Mouse (Mus musculus): Measurements from ENCODE around the gene Slc6a21. TPM values are rescaled to one million over a fixed set of nuclear protein-coding genes. Genes with fewer than 3 reads are reported as not detected.

The Slc6a21 gene
- polyA plus RNA-seq, 1 experiment from 2014 or later: not detected

DNA sequence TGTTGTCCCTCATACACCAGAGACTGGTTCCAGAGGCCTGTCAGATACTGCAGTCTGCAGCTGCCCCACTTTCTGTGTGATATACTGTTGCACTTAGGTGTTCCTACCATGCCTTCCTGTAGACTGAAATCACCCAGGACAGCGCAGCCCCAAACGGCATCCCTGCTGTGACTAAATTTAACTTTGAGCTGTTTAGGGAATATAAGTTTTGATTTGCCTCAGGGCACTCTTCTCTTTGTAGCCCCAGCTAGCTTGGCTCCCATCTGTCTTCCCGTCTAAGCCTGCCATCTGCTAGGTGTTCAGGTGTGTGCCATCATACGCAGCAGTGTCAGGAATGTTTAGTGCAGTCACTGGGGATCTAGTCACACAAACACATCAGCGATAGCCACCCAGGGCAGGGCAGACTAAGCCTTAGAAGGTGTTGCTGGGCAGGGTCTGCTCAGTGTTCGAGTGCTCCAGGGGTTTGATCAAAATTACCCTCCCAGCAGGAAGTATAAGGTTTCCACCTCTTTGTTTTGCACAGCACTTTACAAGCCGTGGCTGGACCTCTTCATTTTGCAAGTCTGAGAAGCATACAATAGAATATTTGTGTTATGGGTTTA lies 14.2 kb upstream of the Slc6a21 start:
- peak; percentile 9 for DNase-seq (ENCODE audit: low spot score)
- no peak overlapping the region for H3K27ac ChIP-seq (replicated peaks; ENCODE audit: low read depth, low read length)

DNA sequence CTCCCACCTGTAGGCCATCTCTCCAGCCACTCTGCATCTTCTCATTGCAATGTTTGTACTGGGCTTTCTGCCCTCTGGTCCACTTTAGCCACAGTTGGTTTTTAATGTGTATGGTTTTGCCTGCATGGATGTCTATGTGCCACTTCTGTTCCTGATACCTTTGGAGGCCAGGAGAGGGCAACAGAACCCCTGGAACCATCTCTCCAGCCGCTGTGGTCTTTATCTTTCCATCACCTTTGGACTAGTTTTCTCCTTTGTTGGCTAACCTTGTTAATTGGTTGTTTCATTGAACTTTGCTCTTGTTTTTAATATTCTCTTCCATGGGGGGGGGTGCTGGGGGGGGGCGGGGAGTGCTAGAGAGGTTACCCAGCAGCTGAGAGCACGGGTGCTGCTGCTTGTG lies 13.0 kb upstream of the Slc6a21 start:
- H3K4me3 ChIP-seq (ENCODE audit: low read depth, low read length): no peak overlapping the region
- no peak overlapping the region for H3K27ac ChIP-seq (replicated peaks; ENCODE audit: low read depth, low read length)
- ATAC-seq (replicated peaks; ENCODE audit: insufficient number of reproducible peaks, low FRiP score, low TSS enrichment, low read depth) (no peak), DNase-seq (ENCODE audit: low spot score) (no peak)
- no peak overlapping the region for H3K9ac ChIP-seq (replicated peaks; ENCODE audit: low read length)
- no peaks in the 10 kb centered on the region for H3K36me3 ChIP-seq (replicated peaks; ENCODE audit: control insufficient read depth, insufficient read depth, low read depth, low read length)
- no peaks in the 10 kb centered on the region for H3K27me3 ChIP-seq (ENCODE audit: control insufficient read depth, insufficient read depth, low read length)
- H3K4me2 ChIP-seq (ENCODE audit: low read depth, low read length): no peak overlapping the region
- 69% methylated on average over 3 of the region's 3 CpGs for WGBS
- H3K9me3 ChIP-seq (replicated peaks; ENCODE audit: control insufficient read depth, low read length): no peaks in the 10 kb centered on the region
- H3K4me1 ChIP-seq (ENCODE audit: control insufficient read depth, insufficient read depth, low read length): no peaks in the 10 kb centered on the region

More for the DNA sequence above, 14.2 kb upstream of the Slc6a21 start:
- ATAC-seq (replicated peaks; ENCODE audit: insufficient number of reproducible peaks, low FRiP score, low TSS enrichment, low read depth): no peak
- 47% methylated on average over 7 of the region's 7 CpGs for WGBS
- no peaks in the 10 kb centered on the region for H3K4me1 ChIP-seq (ENCODE audit: control insufficient read depth, insufficient read depth, low read length)
- H3K9ac ChIP-seq (replicated peaks; ENCODE audit: low read length): no peak overlapping the region
- H3K4me2 ChIP-seq (ENCODE audit: low read depth, low read length): no peak overlapping the region
- H3K36me3 ChIP-seq (replicated peaks; ENCODE audit: control insufficient read depth, insufficient read depth, low read depth, low read length): no peaks in the 10 kb centered on the region
- H3K9me3 ChIP-seq (replicated peaks; ENCODE audit: control insufficient read depth, low read length): no peaks in the 10 kb centered on the region
- H3K27me3 ChIP-seq (ENCODE audit: control insufficient read depth, insufficient read depth, low read length): no peaks in the 10 kb centered on the region
- no peak overlapping the region for H3K4me3 ChIP-seq (ENCODE audit: low read depth, low read length)

DNA sequence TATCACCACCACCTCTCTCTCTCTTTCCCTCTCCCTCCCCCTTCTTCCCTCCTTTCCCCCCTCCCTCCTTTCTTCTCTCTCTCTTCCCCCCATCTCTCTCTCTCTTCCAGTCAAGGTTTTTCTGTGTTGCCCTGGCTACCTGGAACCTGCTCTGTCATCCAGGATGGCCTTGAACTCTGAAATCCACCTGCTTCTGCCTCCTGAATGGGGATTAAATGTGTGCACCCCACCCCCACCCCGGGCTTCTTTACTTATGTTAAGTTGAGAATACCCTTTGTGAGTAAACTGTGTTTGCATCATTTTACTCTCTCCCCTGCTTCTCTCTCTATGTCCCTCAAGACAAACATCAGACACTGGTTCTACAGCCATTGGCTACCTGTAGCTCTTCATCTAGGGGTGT lies 11.8 kb upstream of the Slc6a21 start:
- no peak overlapping the region for H3K4me2 ChIP-seq (ENCODE audit: low read depth, low read length)
- no peaks in the 10 kb centered on the region for H3K4me1 ChIP-seq (ENCODE audit: control insufficient read depth, insufficient read depth, low read length)
- ATAC-seq (replicated peaks; ENCODE audit: insufficient number of reproducible peaks, low FRiP score, low TSS enrichment, low read depth) (no peak), DNase-seq (ENCODE audit: low spot score) (no peak)
- H3K27me3 ChIP-seq (ENCODE audit: control insufficient read depth, insufficient read depth, low read length): no peaks in the 10 kb centered on the region
- H3K36me3 ChIP-seq (replicated peaks; ENCODE audit: control insufficient read depth, insufficient read depth, low read depth, low read length): no peaks in the 10 kb centered on the region
- no peak overlapping the region for H3K9ac ChIP-seq (replicated peaks; ENCODE audit: low read length)
- WGBS: 84% methylated on average over 1 of the region's 1 CpGs
- no peak overlapping the region for H3K27ac ChIP-seq (replicated peaks; ENCODE audit: low read depth, low read length)
- no peak overlapping the region for H3K4me3 ChIP-seq (ENCODE audit: low read depth, low read length)
- H3K9me3 ChIP-seq (replicated peaks; ENCODE audit: control insufficient read depth, low read length): no peaks in the 10 kb centered on the region

DNA sequence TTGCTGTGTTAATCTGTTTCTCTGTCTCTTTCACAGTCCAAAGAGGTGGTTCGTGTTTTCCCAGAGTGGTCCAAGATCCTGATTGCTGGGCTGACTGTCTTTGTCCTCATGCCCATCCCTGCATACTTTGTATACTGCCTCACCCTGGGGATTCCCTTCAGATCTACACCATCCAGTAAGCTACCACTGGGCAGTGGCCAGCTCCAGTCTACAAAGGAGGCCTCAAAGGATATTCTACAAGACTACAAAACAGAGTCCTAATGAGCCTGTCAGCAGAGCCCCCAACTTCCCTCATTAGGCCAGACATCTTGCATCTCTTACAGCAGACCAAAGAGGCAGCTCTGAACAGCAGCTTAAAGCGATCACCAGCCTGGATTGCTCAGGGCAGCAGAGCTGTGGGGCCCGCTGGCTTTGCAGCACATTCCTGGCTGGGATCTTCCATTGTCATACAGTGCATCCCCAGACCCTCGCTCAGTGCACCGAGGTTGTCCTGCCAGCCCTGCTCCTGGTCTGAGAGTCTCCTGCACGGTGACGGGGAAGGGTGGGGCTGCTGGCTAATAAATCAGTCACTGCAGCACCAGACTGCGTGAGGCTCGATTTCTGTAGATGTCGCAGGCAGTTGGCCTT lies 4.4 kb upstream of the Slc6a21 start:
- H3K4me2 ChIP-seq (ENCODE audit: low read depth, low read length): no peak overlapping the region
- DNase-seq (ENCODE audit: low spot score) (no peak), ATAC-seq (replicated peaks; ENCODE audit: insufficient number of reproducible peaks, low FRiP score, low TSS enrichment, low read depth) (no peak)
- H3K27me3 ChIP-seq (ENCODE audit: control insufficient read depth, insufficient read depth, low read length): 0 out of 2 replicates have a peak, but pooled peaks cover 4% of the 10 kb centered on the region
- WGBS: 72% methylated on average over 10 of the region's 10 CpGs
- no peaks in the 10 kb centered on the region for H3K4me1 ChIP-seq (ENCODE audit: control insufficient read depth, insufficient read depth, low read length)
- H3K36me3 ChIP-seq (replicated peaks; ENCODE audit: control insufficient read depth, insufficient read depth, low read depth, low read length): no peaks in the 10 kb centered on the region
- no peak overlapping the region for H3K9ac ChIP-seq (replicated peaks; ENCODE audit: low read length)
- H3K27ac ChIP-seq (replicated peaks; ENCODE audit: low read depth, low read length): no peak overlapping the region
- H3K9me3 ChIP-seq (replicated peaks; ENCODE audit: control insufficient read depth, low read length): no peaks in the 10 kb centered on the region
- H3K4me3 ChIP-seq (ENCODE audit: low read depth, low read length): no peak overlapping the region

DNA sequence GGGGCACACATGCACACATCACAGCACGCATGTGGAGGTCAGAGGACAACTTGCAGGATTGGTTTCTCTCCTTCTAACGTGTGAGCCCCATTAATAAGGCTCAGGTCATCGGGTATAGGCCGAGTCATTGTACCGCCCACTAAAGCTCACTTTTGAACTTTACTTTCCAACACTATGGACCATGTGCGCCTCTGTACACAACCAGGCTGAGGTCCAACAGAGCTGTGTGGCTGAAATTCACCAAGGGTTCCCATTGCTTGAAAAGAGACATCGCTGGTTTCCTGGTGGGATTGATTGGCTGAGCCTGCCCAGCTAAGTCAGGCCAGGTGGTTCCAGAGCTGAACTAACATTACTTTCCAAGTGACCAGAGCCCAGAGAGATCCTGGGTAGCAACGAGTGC lies 3.6 kb upstream of the Slc6a21 start:
- Histone ChIP-seq H3K4me2 (ENCODE audit: low read depth, low read length) (no peak overlapping the region), H3K27ac (replicated peaks; ENCODE audit: low read depth, low read length) (no peak overlapping the region), H3K27me3 (ENCODE audit: control insufficient read depth, insufficient read depth, low read length) (0 out of 2 replicates have a peak, but pooled peaks cover 4% of the 10 kb centered on the region), H3K36me3 (replicated peaks; ENCODE audit: control insufficient read depth, insufficient read depth, low read depth, low read length) (no peaks in the 10 kb centered on the region), H3K4me3 (ENCODE audit: low read depth, low read length) (no peak overlapping the region), H3K9me3 (replicated peaks; ENCODE audit: control insufficient read depth, low read length) (no peaks in the 10 kb centered on the region), H3K9ac (replicated peaks; ENCODE audit: low read length) (no peak overlapping the region), H3K4me1 (ENCODE audit: control insufficient read depth, insufficient read depth, low read length) (no peaks in the 10 kb centered on the region)
- DNase-seq (ENCODE audit: low spot score) (no peak), ATAC-seq (replicated peaks; ENCODE audit: insufficient number of reproducible peaks, low FRiP score, low TSS enrichment, low read depth) (no peak)
- WGBS: 89% methylated on average over 8 of the region's 8 CpGs

DNA sequence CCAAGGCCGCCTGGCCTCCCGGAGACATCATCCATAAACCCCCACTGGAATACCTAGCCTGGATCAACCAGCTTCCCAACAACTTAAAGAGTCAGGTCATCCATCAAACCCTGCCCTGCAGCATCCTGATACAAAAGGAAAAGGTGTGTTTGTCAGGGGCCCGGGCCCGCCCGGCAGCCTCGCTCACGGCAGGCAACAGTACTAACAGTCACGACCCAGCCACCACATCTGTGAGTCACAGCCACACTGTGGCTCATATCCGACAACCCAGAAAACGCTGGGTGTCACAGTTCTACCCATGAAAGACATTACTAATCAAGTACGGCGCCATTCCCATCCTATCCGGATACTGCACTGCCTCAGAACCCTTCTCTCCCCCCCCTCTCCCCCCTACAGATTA lies 9.2 kb downstream of the Slc6a21 start:
- Histone ChIP-seq H3K4me1 (ENCODE audit: control insufficient read depth, insufficient read depth, low read length) (no peaks in the 10 kb centered on the region), H3K27me3 (ENCODE audit: control insufficient read depth, insufficient read depth, low read length) (no peaks in the 10 kb centered on the region), H3K9ac (replicated peaks; ENCODE audit: low read length) (no peak overlapping the region), H3K4me3 (ENCODE audit: low read depth, low read length) (no peak overlapping the region), H3K9me3 (replicated peaks; ENCODE audit: control insufficient read depth, low read length) (no peaks in the 10 kb centered on the region), H3K36me3 (replicated peaks; ENCODE audit: control insufficient read depth, insufficient read depth, low read depth, low read length) (no peaks in the 10 kb centered on the region), H3K27ac (replicated peaks; ENCODE audit: low read depth, low read length) (no peak overlapping the region), H3K4me2 (ENCODE audit: low read depth, low read length) (no peak overlapping the region)
- DNase-seq (ENCODE audit: low spot score): no peak
- no peak for ATAC-seq (replicated peaks; ENCODE audit: insufficient number of reproducible peaks, low FRiP score, low TSS enrichment, low read depth)
- WGBS: 81% methylated on average over 13 of the region's 13 CpGs

DNA sequence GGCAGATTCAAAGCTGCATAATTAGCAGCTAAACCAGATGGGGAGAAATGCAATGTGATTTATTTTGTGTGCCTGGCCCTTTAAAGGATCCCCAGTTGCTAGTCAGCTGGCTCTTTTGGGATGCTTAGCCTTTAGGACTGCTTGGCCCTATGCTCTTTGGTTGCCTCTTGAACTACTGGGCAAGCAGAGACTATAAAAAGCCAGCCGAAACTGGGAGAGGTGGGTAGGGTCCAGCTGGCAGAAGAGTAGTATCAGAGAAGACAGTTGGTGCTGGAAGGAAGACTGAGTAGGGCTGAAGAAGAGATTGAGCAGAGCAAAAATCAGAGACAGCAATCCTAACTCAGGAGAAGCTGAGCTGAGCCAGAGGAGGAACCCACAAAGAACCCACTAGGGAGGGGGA lies 19.3 kb downstream of the Slc6a21 start:
- WGBS: 92% methylated on average over 1 of the region's 1 CpGs
- Histone ChIP-seq H3K4me1 (ENCODE audit: control insufficient read depth, insufficient read depth, low read length) (no peaks in the 10 kb centered on the region), H3K4me2 (ENCODE audit: low read depth, low read length) (no peak overlapping the region), H3K27ac (replicated peaks; ENCODE audit: low read depth, low read length) (no peak overlapping the region), H3K27me3 (ENCODE audit: control insufficient read depth, insufficient read depth, low read length) (no peaks in the 10 kb centered on the region), H3K4me3 (ENCODE audit: low read depth, low read length) (no peak overlapping the region), H3K36me3 (replicated peaks; ENCODE audit: control insufficient read depth, insufficient read depth, low read depth, low read length) (no peaks in the 10 kb centered on the region), H3K9me3 (replicated peaks; ENCODE audit: control insufficient read depth, low read length) (no peaks in the 10 kb centered on the region), H3K9ac (replicated peaks; ENCODE audit: low read length) (no peak overlapping the region)
- DNase-seq (ENCODE audit: low spot score) (no peak), ATAC-seq (replicated peaks; ENCODE audit: insufficient number of reproducible peaks, low FRiP score, low TSS enrichment, low read depth) (no peak)

DNA sequence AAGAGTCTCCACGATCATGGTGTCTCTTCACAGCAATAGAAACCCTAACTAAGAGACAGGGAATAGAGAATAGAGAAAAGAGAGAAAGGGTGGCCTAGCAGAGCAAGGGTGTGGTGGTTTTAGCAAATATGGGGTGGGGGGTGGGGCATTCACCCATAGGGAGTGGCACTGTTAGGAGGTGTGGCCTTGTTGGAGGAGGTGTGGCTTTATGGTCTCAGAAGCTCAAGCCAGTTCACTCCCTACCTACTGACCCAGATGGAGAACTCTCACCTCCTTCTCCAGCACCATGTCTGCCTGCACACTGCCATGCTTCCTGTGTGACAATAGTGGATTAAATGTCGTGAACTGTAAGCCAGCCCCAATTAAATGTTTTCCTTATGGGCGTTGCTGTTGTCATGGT lies 20.2 kb downstream of the Slc6a21 start:
- Histone ChIP-seq H3K9me3 (replicated peaks; ENCODE audit: control insufficient read depth, low read length) (no peaks in the 10 kb centered on the region), H3K27ac (replicated peaks; ENCODE audit: low read depth, low read length) (no peak overlapping the region), H3K4me2 (ENCODE audit: low read depth, low read length) (no peak overlapping the region), H3K9ac (replicated peaks; ENCODE audit: low read length) (no peak overlapping the region), H3K4me3 (ENCODE audit: low read depth, low read length) (no peak overlapping the region), H3K27me3 (ENCODE audit: control insufficient read depth, insufficient read depth, low read length) (no peaks in the 10 kb centered on the region), H3K4me1 (ENCODE audit: control insufficient read depth, insufficient read depth, low read length) (no peaks in the 10 kb centered on the region), H3K36me3 (replicated peaks; ENCODE audit: control insufficient read depth, insufficient read depth, low read depth, low read length) (no peaks in the 10 kb centered on the region)
- ATAC-seq (replicated peaks; ENCODE audit: insufficient number of reproducible peaks, low FRiP score, low TSS enrichment, low read depth): no peak
- no peak for DNase-seq (ENCODE audit: low spot score)
- WGBS: 70% methylated on average over 3 of the region's 3 CpGs
